Mouse (Mus musculus): Measurements from ENCODE around the gene Bbx.

- no peak for TF ChIP-seq MAFK (IDR thresholded peaks at IDR 0.05; ENCODE audit: insufficient read depth, low read depth, low read length)
- no peak for TF ChIP-seq CHD2 (IDR thresholded peaks at IDR 0.05; ENCODE audit: low read depth, low read length)
These were observed 139.4 kb downstream of the Bbx start for GRCm38 (mm10) chr16:50292834-50293233.
